Mouse (Mus musculus) urinary bladder, postnatal 25 days (tissue): ENCODE data around the gene Paxx.
A peak's percentile ranks its signal among the peaks of the same experiment; 100 is the strongest.

ENCODE experiments used
- DNase-seq: peaks from one replicate; pipeline ENCODE4 v3.0.0; 2022; ENCODE audit warnings: low spot score

Gene Paxx

DNA sequence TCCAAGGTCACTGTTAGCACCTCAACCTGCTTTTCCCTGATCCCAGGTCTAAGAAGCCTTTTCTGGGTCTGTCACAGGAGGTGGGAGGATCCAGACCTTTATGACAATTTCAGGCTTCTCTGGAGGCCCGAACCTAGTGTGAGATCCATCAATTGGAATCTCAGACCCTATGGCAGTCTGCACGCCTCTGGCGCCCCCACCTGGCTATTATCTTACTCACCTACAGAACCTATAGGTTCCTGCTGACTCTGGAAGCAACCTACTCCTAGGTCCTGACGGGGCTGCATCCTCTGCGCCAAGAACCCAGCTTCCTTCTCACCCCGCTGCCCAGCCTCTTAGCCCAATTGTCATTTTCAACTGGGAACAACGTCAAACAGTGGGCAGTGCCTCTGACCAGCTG, 22.1 kb upstream of the Paxx start:
- no peak for DNase-seq

GRCm38 (mm10) chr2:25480541-25480940, 19.6 kb upstream of the Paxx start:
- no peak for DNase-seq

- no peak for DNase-seq
Measured at GRCm38 (mm10) chr2:25479551-25480311, 18.8 kb upstream of the Paxx start.

DNA sequence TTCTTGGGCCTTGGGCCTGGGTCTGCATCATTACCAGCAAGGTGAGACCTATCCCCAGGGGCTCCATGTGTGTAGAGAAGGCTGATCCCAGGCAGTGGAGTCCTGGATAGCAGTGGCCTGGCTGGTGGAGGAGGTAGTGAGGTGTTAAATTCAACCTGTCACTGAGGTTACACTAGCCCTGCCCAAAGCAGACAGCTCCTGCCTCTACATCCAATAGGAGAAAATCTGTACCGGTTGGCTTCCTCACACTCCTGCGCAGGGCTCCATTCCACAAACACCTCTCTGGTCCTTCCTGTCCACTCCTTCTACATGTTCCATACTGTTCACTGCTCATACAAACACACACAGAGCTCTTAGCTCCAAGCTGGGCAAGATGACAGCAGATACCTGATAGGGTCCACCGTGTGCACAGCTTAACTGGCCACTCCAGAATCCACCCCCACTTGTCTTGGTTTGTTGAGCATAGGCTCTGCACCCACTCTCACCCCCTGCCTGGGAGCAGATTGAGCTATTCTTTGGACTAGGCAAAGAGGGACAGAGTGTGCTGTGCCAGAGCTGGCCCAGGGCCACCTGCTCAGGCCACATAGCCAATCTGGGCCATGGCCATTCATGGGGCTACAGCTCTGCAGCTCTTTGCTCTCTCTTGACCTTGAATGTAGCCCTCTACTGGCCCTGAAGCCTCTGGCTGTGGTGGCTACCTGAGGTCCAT, 17.2 kb upstream of the Paxx start:
- no peak for DNase-seq

DNA sequence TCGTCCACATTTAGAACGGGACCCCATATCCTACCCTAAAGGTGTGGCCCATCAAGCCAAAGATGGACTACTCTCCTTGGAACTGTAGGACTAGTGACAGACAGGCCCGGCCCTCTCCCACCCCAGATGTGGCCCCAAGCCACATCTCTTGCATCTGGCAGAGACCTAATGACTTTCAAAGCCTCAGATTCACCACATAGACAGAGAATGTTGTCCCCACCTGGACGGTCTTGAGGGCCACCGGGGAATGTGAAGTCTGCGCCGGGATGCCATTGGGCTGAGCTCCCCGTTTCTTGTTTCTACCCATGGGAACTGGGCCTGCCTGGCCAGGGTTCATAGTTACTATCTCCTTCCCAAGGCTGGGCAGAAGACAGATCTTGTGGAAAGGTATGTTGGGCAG, 16.6 kb upstream of the Paxx start:
- DNase-seq = no peak

DNA sequence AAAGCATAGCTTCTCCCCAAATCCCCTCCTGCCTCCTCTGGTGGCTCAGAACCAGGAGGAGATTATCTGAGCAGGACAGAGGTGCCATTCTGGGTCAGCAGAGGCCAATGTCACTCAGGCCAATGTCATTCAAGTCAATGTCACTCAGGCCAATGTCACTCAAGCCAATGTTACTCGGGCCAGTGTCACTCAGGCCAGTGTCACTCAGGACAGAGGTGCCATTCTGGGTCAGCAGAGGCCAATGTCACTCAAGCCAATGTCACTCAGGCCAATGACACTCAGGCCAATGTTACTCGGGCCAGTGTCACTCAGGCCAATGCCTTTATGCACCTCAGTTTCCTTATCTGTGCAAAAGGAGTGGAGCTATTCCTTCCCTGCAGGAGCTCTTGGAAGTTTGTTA, 11.7 kb upstream of the Paxx start:
- DNase-seq = no peak

- DNase-seq = no peak
Measured at GRCm38 (mm10) chr2:25469969-25470368, 9.1 kb upstream of the Paxx start, which contains the start of gene Ptgds. Ptgds (minus strand) TSS chr2:25470046.

- DNase-seq = no peak
Measured at GRCm38 (mm10) chr2:25468962-25469915, 8.3 kb upstream of the Paxx start.

- DNase-seq = no peak
Measured at GRCm38 (mm10) chr2:25467606-25468303, 6.9 kb upstream of the Paxx start.

GRCm38 (mm10) chr2:25465816-25466635, 5.1 kb upstream of the Paxx start:
- no peak for DNase-seq

DNA sequence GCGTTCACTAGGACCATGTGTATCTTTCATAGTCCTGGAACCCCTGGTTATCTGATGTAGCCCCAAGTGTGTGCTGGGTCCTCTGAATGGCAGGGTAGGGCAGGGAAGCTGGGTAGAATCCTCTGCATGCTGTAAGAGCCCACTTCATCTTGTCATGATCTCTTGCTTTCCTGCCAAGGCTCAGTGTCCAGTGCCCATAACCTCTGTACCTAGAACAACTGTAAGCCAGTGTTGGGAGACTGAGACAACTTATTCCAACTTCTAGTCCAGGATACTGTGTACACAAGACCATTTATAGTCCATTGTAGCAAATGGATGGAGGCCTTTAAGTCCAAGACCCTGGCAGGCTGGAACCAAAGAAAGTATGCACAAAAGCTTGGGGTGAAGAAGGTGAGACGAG, 4.4 kb upstream of the Paxx start:
- no peak for DNase-seq

DNA sequence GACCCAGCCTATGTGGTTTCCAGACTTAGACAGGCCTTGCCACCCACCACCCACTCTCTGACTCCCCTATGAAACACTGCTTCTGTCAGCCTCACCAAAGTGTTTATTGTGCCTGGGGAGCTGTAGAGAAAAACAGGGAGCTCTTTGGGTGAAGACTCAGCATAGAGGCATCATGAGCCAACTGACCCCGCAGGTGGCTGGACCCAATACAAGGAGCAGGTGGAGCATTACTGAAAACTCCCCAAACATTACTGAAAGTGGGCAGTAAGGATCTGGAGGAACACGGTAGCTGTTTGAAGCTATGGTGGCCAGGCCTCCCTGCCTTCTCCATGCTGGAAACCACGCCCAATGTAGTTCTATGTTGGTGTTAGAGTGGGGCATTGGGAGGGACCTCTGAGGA, 2.7 kb upstream of the Paxx start:
- no peak for DNase-seq

GRCm38 (mm10) chr2:25461407-25461806, 513 bp upstream of the Paxx start:
- no peak for DNase-seq

DNA sequence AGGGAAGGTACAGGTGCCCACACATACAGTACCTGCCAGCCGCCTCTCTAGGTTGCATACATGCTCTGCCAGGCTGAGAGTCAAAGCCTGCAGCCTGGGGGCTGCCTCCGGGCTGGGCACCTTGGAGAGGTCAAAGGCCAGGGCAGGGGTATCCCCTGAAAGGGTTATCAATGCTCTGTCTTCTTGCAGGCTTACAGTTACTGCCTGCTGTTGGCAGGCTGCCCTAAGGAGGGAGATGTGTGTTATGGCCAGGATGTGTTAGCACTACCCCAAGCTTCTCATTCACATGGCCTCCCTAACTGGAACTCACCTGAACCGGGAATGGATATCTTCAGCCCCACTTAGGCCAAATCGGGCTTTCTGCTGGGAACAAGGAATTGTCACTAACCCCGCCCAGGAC, 759 bp downstream of the Paxx start:
- DNase-seq = no peak

DNA sequence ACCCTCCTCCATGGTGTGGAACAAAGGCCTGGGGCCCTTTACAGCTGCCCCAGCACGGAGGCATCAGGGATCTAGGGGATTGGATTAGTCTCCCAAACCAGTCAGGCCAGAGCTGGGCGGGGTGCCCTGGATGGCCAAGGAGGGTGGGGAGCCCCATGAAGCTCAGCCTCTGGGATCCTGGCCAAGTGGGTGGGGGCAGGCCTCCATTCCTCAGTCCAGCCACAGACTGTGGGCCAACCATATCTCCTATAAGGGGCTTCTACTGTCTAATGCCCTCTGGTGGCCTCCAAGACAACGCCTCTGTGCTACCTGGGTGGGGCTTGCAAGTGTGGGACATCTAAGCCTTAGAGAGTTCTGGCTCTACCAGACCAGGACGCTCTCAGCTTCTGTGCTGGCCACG, 2.0 kb downstream of the Paxx start:
- DNase-seq = peak; percentile 69

DNA sequence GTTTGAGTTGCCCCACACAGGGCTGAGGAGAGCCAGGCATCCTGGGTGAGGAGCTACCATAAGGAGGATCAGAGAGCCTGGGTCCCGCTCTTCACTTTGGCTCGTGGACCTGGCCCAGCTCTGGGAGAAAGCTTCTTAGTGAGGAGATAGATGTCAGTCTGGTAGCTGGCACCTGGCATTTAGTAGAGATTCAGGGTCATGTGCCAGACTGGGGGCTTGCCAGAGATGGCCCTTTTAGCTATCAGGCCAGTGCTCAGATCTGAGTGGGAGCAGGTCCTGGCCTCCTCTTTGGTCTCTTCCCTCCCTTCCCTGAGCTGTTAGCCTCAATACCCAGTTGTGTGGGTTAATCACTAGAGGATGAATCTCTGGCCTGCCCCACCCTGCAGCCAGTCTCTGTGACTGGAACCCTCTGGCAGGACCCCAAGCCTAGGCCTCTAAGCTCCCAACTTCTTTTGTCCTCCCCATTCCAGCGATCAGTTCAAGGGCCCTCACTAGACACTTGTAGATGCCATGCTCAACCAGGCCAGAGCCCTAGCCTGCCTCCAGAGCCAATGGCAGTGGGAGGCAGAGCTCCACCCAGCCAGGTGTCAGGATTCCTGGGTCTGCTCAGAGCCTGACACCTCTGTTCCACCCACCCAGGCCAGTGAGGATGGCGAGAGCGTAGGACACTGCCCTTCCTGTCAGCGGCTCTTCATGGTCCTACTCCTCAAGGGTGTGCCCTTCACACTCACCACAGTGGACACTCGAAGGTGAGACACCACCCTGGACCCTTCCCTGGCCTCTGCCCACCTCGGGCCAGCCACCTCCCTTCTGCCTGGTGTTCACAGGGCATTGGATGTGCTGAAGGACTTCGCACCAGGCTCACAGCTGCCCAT, 3.6 kb downstream of the Paxx start:
- DNase-seq = no peak

DNA sequence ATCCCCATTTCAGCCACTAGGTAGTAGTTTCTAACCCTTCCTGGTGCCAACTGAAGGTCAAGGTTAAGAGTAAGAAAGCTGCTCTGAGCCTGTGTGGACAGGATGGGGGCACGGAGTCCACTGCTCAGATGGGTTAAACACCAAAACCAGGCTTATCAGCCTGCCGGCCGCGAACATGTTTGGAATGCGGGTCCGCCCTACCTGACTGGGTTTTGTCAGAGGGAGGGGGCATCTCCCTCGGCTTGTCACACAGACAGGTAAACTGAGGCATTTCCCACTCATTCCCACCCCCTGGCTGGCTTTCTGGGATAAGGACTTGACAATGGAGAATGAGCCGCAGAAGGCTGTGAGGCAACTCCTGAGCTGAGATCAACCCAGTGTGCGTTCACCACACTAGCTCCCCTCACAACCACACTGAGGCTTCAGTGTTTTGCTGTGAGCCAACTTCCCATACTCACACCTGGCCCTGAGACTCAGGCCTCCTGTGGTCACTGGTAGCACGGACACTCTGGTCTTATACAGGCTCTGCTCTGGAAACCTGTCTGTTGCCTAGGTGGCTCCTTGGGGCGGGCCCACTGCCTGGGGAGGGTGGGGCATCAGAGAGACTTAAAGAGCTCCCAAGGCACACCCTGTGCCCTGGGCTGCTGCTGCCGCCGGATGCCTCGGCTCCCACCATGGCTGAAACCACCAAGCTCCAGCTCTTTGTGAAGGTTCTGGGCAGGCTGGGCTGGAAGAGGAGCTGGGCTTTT, 4.5 kb downstream of the Paxx start, which contains the start of gene Clic3:
Clic3 (plus strand) TSS at position 634 of the 749 bp plus-strand sequence.
- peak; percentile 29 for DNase-seq

- no peak for DNase-seq
Measured at GRCm38 (mm10) chr2:25452951-25453350, 7.9 kb downstream of the Paxx start.
